Mouse (Mus musculus): Measurements from ENCODE around the gene Ciz1.

DNA sequence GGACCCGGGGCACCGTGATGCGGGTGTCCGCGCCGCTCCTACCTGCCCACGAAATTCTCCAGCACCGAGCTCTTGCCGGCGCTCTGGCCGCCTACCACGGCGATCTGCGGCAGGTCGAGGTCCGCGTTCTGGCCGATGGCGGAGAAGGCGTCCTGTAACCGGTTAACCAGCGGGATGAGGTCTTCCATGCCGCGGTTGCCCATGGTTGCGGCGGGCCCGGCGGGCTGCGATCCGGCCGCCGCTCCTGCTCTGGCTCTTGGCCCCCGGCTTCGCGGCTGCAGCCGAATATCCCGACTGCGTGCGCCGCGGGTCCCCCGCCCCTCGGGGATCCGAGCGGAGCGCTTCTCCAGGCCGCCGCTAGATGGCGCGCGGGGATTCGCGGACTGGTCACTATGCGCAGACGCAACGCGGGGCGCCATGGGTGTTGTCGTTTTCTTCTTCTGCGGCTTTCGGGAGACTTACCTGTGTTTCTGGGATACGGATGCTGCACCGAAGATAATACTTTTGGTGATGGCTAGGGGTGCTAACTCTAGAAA is 948 bp downstream of the Ciz1 start, which contains the start of gene Dnm1:
- TF ChIP-seq POLR2A (IDR thresholded peaks at IDR 0.05; ENCODE audit: borderline replicate concordance, insufficient read depth, low read length) (peak; percentile 88), CTCF (IDR thresholded peaks at IDR 0.05; ENCODE audit: borderline replicate concordance, insufficient read depth, low read depth, low read length) (peak; percentile 78)
